Mouse (Mus musculus) lung, postnatal 25 days (tissue): ENCODE data around the gene Hsf5.

Experiments used
- DNase-seq: peaks from one replicate; pipeline ENCODE4 v3.0.0; 2022; ENCODE audit warnings: low spot score

Hsf5 gene

DNA sequence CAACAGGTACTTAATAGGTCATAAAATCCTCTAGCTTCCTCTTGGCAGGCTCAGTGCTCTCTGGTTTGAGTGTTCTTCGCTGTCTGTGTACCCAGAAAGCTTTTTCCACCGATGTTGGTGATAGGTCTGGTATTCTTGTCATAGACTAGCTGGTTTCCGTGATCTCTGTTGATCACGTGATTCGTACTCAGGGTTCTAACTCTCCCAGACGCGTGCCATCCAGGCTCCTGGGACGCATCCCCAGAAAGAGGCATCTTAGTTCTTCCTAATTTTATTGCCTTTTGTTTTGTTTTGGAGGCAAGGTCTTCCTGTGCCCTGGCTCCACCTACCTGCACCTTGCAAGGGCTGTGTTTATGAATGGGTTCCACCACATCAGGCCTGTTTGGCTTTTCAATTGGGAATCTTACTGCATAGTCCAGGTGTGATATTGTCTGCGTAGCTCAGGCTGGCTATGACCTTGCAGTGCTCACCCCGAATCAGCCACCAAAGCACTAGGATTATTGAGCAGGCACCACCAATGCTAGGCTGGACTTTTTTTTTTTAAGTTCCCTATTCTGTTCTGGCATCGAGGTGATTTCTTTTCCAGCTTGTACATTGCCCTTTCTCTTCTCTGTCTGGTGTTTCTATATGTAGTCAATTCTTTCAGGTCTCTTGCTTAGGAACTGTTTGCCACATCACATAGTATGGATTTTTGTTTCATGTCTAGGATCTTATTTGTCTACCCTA lies 71.7 kb downstream of the Hsf5 start:
- DNase-seq, result no peak

DNA sequence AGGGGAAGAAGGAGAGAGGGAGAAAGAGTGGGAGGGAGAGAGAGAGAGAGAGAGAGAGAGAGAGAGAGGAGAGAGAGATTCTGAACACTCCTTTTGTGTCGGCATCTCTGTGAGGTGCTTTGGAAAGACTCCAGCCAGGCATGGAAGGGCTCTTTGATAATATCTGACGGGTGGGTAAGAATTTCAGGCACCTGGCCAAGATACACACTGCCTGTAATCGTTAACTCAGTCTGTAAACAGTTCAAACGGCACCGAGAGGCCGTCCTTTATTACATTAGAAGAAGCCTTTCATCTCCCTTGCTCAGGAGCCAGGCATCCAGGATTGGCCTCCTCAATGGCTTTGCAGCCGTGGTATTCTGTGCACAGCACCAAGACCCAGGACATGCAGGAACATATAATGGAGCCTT lies 72.4 kb downstream of the Hsf5 start:
- DNase-seq, result peak; percentile 88

DNA sequence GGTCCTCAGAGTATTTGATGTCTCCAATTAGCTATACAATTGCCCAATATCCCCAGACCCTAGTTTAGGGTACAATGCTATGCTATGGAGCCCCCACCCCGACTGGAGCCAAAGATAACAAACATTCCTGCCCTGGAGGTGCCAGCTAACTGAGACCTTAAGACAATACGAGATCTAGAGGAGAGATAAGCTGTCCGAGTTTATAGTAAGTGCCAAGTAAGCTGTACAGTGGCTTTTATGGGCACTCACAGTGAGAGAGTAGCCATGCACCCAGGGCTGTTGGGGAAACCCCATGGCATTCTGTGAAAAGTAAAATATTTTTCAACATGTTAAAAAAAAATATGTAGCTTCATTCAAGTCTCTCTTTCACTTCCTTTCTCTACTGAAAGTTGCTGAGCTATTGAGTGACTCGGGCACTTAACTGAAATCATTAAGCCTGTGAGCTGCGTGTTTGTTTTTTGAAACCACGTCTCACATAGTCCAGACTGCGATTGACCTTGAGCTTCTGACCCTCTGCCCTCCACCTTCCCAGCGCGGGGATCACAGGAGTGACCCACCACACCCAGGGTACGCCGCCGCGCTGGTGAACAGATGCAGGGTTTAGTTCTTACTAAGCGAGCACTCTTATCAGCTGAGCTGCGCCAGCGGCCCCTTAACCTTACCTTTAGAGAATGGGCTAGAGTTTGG lies 73.2 kb downstream of the Hsf5 start:
- no peak for DNase-seq

DNA sequence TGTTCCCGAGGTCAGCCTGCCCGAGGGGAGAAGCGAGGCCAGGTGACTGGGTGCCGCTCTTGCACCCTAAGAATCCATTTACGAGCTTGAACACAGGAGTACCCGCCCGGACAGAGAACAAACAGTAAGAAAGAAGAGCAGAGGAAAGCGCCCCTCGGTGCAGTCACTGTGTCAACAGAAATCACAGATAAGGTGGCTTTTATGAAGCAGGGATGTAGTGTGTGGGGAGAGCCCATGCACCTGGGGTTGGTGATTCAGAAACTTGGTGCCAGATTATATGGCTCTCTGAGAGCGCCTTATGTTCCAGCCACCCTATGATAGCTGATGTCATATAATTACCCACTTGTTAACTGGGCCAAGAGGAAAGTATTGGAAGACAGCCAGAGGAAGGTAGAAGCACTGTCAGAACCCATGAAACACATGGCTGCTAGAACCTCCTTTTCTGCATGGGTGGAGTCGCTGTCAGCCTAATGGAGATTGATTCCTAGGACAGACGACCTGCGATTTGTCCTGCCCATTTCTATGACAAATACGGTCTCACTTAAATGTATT lies 80.2 kb downstream of the Hsf5 start:
- no peak for DNase-seq

DNA sequence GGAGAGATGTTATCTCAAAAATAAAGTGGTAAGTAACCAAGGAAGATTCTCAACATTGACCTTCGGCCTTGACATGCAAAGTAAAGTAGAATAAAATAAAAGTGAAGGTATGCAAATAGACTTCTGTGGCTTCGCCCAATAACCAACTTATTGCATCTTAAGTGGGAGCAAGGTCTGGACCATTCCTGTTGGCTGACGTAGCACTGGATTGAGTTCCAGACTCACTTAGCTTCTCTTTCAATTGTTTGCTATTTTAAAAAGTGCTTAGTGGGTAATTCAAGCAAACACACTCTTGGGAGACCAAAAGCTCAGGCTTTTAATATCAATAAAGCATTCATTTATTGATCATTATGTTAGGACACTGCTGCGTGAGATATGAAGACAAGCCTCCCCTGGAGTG lies 81.2 kb downstream of the Hsf5 start:
- peak; percentile 28 for DNase-seq

DNA sequence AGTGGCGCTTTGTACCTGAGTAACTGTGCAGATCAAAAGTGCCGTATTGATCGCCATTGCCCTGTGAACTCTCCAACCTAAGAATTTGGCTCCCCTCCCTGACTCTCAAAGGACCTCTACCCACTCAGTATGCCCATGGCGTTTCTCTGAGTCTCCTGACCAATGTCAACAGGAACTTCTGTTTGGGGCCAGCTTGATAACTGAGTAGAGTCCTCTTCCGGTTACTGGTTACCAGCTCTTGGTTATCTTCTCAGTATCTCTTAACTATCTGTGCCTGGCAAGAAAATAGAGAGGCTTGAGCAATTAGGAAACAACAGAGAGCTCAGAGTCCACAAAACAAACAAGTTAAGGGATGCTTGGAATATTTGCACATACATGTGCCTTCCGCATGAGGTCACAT lies 84.1 kb downstream of the Hsf5 start:
- no peak for DNase-seq

DNA sequence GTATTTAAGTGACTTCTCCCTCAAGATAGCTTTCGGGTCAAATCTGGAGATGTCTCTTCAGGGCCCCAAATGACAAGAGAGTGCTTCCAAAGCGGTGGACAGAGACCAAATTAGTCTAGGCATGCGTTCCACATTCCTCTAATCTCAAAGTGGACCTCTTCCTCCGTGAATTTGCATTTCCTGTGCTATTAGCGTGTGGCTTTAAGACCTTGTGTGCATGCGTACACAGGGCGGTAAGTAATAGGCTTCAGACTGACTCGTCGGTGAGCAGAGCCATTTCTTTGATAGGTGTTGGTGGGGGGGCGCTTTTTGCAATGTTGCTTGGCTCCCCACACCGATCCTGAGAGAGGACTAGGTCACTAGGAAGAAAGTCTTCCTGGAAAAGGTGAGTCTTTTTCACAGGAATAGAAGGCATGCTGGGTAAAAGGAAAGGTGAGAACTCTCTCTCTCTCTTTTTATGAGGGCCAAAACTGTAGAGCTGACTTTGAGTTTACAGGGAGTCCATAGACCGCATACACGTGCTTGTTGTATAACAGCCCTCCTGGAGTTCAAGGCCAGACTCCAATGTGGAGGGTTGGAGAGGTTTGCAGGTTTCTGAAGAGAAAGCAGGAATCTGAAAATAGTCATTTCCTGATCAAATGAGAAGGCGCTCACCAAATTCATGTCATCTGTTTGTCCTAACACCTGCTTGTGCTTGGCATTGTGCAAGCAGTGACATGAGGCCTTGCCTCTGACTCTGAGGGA lies 85.1 kb downstream of the Hsf5 start:
- DNase-seq, result no peak

DNA sequence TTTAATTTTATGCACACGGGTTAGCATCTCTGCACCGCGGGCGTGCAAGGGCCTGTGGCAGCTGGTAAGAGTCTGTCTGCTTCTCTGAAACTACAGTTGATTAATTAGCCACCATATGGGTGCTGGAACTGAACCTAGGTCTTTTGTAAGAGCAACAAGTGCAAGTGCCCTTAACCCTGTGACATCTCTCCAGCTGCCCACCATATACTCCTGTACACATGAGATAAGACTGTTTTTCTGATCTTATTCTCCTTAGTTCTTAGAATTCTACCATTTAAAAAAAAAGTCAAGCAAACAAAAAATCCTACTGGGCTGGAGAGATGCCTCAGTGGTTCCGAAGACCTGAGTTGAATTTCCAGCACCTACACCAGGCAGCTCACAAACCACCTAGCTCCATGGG lies 86.7 kb downstream of the Hsf5 start:
- DNase-seq, result no peak

DNA sequence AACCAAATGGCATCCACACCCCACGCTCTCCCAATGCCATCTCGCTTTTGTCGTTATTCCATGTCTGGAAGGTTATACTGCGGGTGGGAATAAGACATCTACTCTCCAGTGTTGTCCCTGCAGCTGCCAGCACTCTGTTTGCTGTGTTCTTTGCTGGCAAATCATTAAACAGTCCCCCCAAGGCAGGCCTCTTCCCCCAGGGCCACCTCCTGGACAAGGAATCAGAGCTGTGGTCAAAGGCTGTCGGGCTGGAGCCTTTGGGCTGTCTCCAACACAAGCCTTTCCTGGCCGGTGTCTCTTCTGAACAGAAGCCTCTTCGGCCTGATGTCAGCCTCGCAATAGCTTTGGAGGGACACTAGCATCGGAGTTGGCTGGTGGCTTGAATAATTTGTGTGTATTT lies 87.3 kb downstream of the Hsf5 start:
- no peak for DNase-seq

DNA sequence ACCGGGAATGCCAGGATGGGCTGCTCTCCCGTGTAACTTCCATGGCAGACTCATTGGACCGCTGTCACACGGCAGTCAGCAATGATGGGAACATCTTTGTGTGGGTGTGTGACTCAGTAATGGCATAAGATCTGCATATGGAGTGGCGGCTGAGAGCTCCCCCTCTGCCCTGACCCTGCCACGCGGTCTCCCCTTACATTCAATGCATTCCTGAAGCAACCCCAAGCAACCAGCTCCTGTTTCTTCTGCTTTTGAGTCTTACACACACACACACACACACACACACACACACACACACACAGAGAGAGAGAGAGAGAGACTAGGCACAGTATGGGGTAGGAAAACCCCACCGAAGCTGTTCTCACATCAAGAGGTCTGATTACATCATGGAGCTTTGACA lies 90.6 kb downstream of the Hsf5 start:
- no peak for DNase-seq

DNA sequence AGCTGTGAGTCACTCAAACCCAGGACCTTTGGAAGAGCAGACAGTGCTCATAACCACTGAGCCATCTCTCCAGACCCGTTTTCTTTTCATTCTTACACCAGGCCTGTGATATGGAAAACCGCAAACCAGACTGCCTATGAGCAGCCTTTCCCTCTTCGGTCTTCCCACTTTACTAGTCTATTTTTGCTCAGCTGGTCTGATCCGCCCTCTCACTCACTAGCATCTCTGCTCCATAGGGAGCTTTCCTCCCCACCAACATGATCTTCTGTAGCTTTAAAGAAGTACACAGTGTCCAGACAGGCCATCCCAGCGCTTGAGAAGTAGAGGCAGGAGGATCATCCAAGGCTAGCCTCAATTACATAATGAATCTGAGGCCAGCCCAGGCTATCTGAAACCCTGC lies 92.0 kb downstream of the Hsf5 start:
- no peak for DNase-seq
